Mouse (Mus musculus): Measurements from ENCODE around the gene Nipa2. TPM values are rescaled to one million over a fixed set of nuclear protein-coding genes. Genes with fewer than 3 reads are reported as not detected.

Nipa2 gene
- polyA plus RNA-seq, 1 experiment from 2014 or later: 38.3 TPM

- Histone ChIP-seq H3K4me2 (replicated peaks) (no peak overlapping the region), H3K36me3 (peaks cover 53% of the 10 kb centered on the region), H3K4me1 (no peaks in the 10 kb centered on the region), H3K9ac (no peak overlapping the region), H3K27me3 (no peaks in the 10 kb centered on the region), H3K4me3 (replicated peaks) (no peak overlapping the region), H3K9me3 (replicated peaks) (no peaks in the 10 kb centered on the region), H3K27ac (replicated peaks) (no peak overlapping the region)
- ATAC-seq (ENCODE audit: insufficient number of reproducible peaks, low FRiP score, low TSS enrichment, low read depth): no peak
Observed at GRCm38 (mm10) chr7:55890731-55891130, 71.5 kb downstream of the Nipa2 start.

- H3K4me3 ChIP-seq (replicated peaks): no peak overlapping the region
- no peak overlapping the region for H3K27ac ChIP-seq (replicated peaks)
- no peaks in the 10 kb centered on the region for H3K9me3 ChIP-seq (replicated peaks)
- H3K4me1 ChIP-seq: no peaks in the 10 kb centered on the region
- no peaks in the 10 kb centered on the region for H3K27me3 ChIP-seq
- no peak overlapping the region for H3K9ac ChIP-seq
- H3K4me2 ChIP-seq (replicated peaks): no peak overlapping the region
- no peak for ATAC-seq (ENCODE audit: insufficient number of reproducible peaks, low FRiP score, low TSS enrichment, low read depth)
- WGBS: 77% methylated on average over 4 of the region's 4 CpGs
- H3K36me3 ChIP-seq: peaks cover 50% of the 10 kb centered on the region
Observed at GRCm38 (mm10) chr7:55889996-55890395, 72.3 kb downstream of the Nipa2 start.

GRCm38 (mm10) chr7:55888603-55889002 is 73.7 kb downstream of the Nipa2 start:
- Histone ChIP-seq H3K9ac (no peak overlapping the region), H3K4me3 (replicated peaks) (no peak overlapping the region), H3K36me3 (peaks cover 50% of the 10 kb centered on the region), H3K9me3 (replicated peaks) (no peaks in the 10 kb centered on the region), H3K27me3 (no peaks in the 10 kb centered on the region), H3K4me1 (no peaks in the 10 kb centered on the region), H3K27ac (replicated peaks) (no peak overlapping the region), H3K4me2 (replicated peaks) (no peak overlapping the region)
- WGBS: 95% methylated on average over 4 of the region's 4 CpGs
- ATAC-seq (ENCODE audit: insufficient number of reproducible peaks, low FRiP score, low TSS enrichment, low read depth): no peak

Other genes with a start within 250 kb of the Nipa2 start
- 0.92 and 1.1 TPM in 2 replicates for gene Siglech, start 194.3 kb downstream of the Nipa2 start, polyA plus RNA-seq (2015; fragmentation: Nextera tagmentation; extraction: Ambion mirVana)
- 32.1 and 37.1 TPM in 2 replicates for gene Tubgcp5, start 168.3 kb downstream of the Nipa2 start, polyA plus RNA-seq (2015; fragmentation: Nextera tagmentation; extraction: Ambion mirVana)
- gene Cyfip1, start 120.7 kb downstream of the Nipa2 start, polyA plus RNA-seq (2015; fragmentation: Nextera tagmentation; extraction: Ambion mirVana): 106 and 110 TPM in 2 replicates
- gene Nipa1, start 57.5 kb upstream of the Nipa2 start, polyA plus RNA-seq (2015; fragmentation: Nextera tagmentation; extraction: Ambion mirVana): 8.7 and 9.2 TPM in 2 replicates
- gene Herc2, start 87.7 kb upstream of the Nipa2 start, polyA plus RNA-seq (2015; fragmentation: Nextera tagmentation; extraction: Ambion mirVana): 22.3 and 26.4 TPM in 2 replicates